Mouse (Mus musculus) retina, adult 2 months (tissue): ENCODE measurements at regions not wholly inside any gene's neighbourhood (a gene's known extent, or its start where the extent isn't known, plus 50 kb on each side); places are given as distances from the start of the nearest gene placed in this dataset.

Experiments
- DNase-seq: peaks from one replicate; pipeline ENCODE4 v3.0.0-alpha.2; 2012; ENCODE audit warnings: low read depth, low spot score

DNA sequence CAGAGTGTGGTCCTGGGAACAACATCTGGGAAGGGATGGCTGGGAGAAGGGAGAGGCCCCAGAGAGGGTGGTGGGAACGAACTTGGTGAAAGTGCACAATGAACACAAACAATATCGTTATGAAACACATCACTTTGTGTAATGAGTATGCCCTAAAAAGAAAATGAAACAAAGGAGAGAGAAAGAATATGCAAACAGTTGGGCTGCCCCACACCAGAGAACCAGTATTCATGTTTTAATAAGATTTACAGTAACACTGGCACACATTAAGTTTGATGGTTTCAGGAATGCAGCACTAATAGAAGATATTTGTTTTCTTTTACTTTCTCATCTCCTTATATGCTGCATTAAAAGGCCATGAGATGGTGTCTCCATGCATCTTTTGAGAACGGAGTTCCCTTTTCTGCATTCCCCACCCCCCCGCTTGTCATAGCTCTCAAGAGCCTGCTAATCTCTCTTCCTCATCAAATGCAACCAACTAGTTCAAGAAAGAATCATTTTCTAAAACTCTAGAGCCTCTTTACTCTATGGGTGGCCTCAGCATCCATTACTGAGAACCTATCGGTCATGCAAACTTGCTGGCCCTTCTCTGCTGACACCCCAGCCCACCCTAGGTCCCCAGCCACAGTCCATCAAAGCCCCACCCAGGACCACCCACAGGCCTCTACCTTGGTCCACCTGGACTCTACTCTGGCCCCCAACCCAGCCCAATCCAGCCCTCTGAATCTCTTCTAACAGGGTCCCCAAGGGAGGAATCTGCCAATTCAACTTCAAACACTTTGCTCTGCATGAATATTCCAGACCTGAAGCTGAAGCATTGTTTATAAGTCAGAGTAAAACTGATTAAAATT, 379.0 kb upstream of the Nrp1 start:
- DNase-seq = no peak

GRCm38 (mm10) chr8:127982165-127982564, 376.2 kb upstream of the Nrp1 start:
- no peak for DNase-seq

- no peak for DNase-seq
Observed at GRCm38 (mm10) chr8:127985616-127986015, 372.8 kb upstream of the Nrp1 start.

- DNase-seq = no peak
Observed at GRCm38 (mm10) chr8:127988887-127989286, 369.5 kb upstream of the Nrp1 start.

DNA sequence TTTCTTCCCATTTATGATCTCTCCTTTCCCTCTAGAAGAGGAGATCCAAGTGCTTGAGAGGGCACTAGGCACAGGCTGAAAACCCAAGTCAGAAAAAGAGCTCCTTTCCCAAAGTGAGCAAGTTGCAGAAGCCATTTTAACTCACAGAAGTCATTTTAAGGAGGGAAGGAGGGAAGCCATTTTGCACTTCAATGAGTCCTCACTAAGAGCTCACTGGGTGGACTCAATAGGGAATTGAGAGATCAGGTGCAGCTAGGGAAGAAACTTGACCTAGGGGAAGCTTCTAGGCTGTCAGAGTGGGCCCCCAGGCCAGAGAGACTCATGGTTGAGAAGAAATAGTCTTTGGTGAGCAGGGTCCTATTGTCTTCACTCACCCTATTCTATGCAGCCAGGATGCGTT, 363.5 kb upstream of the Nrp1 start:
- no peak for DNase-seq

DNA sequence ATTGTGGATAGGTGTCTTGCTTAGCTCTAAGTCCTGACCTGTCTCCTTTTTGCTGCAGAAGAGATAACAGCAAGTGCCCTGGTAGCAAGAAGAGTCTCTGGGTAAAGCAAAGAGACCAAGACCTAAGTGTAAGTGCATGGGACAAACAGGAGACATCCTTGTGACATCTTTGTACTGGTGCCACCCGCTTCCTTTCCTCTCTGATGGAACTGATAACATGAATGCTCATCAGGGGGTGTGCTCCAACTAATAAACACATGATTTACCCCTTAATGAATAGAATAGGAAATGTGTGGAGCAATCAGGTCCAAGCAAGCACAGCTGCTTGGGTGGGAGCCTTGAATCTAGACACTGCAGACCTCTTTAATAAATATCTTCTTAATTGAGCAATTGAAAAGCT, 362.9 kb upstream of the Nrp1 start:
- no peak for DNase-seq

GRCm38 (mm10) chr8:128002386-128002785, 356.0 kb upstream of the Nrp1 start:
- DNase-seq = no peak

DNA sequence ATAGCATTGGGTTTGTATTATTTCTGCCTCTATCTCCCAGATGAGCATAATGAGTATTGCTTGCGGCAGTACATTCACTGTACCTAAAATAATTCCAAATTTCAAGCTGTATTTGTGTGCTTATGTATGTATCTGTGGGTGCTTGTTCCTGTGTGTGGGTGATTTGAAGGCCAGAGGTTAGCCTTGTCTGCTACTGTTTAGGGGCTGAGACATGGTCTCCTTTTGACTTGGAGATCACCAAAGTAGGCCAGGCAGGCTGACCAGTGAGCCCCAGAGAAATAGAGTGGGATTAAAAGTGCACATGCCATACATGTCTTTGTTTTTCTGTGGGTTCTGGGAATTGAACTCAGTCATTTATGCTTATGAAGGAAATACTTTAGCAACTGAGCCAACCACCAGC, 355.6 kb upstream of the Nrp1 start:
- no peak for DNase-seq

DNA sequence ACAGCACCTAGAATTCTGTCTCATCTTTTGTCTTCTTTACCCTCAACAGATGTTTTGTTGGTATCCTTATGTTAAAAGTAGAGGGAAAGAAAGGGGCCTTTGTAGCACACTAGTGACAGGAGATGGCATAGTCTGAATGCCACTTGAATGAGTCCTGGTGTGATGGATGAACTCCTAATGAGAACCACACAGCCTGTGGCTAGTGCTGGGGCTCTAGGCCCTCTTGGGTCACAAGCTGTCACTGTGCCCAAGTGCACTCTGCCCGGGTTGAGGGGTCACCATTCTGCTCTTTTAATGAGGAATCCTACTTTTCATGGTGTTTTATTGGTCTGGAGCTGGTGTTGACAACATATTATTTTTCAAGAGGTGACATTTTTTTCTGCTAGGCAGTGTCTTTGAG, 355.0 kb upstream of the Nrp1 start:
- no peak for DNase-seq

- DNase-seq = no peak
Observed at GRCm38 (mm10) chr8:128003881-128004286, 354.5 kb upstream of the Nrp1 start.

- DNase-seq = no peak
Observed at GRCm38 (mm10) chr8:128009393-128010010, 348.9 kb upstream of the Nrp1 start.

DNA sequence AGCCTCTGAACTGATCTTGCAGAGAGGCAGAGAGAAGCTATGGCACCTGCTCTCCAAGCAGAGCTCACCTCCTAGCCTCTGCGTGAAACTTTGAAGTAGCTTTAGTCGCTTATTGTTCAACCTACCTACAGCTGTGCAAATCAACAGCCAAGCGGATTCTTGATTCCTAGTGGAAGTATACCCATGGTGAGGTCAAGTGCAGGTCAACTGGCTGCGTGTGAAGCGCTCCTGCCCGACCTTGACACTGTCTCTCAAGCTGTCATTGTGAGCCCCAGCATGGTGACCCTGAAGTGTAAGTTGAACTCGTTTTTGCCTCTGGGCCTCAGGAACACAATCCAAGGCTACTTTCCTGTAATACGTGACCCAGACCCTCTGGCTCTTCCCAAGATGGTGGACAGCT, 341.2 kb upstream of the Nrp1 start:
- no peak for DNase-seq

- no peak for DNase-seq
Observed at GRCm38 (mm10) chr8:128023661-128024060, 334.7 kb upstream of the Nrp1 start.

DNA sequence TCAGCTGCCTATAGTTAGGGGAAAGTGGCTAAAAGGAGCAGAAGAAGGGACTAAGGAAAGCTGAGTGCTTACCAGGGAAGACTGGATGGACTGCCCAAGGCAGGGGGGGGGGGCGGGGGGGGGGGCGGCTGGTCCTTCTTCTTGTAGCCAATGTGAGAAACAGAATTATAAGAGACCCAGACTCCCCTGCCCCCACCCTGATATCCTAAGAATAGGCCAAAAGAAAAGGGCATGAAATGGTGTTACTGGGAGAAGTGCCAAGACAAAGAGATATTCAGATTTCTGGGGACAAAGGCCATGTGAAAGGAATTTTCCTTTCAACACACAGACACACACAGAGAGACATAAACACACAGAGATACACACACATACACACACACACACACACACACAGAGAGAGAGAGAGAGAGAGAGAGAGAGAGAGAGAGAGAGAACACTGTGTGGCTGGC, 333.6 kb upstream of the Nrp1 start:
- no peak for DNase-seq

- DNase-seq = no peak
Observed at GRCm38 (mm10) chr8:128025251-128025856, 333.1 kb upstream of the Nrp1 start.

DNA sequence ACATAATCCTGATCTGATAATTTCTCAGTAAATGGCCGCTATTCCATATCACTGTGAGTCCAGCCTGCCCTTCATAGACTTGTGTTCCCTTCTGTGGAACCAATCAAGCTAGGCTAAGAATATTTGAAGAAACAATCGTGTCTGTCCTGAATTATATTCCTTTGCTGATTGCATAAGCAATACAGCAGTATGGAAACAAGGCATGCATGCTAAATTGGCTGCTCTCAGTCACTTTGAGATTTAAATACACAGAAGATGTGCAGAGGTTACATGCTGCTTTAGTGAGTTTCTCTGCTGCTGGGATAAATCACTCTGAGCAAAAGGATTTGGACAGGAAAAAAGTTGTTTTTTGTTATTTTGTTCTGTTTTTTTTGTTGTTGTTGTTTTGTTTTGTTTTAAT, 331.4 kb upstream of the Nrp1 start:
- no peak for DNase-seq

DNA sequence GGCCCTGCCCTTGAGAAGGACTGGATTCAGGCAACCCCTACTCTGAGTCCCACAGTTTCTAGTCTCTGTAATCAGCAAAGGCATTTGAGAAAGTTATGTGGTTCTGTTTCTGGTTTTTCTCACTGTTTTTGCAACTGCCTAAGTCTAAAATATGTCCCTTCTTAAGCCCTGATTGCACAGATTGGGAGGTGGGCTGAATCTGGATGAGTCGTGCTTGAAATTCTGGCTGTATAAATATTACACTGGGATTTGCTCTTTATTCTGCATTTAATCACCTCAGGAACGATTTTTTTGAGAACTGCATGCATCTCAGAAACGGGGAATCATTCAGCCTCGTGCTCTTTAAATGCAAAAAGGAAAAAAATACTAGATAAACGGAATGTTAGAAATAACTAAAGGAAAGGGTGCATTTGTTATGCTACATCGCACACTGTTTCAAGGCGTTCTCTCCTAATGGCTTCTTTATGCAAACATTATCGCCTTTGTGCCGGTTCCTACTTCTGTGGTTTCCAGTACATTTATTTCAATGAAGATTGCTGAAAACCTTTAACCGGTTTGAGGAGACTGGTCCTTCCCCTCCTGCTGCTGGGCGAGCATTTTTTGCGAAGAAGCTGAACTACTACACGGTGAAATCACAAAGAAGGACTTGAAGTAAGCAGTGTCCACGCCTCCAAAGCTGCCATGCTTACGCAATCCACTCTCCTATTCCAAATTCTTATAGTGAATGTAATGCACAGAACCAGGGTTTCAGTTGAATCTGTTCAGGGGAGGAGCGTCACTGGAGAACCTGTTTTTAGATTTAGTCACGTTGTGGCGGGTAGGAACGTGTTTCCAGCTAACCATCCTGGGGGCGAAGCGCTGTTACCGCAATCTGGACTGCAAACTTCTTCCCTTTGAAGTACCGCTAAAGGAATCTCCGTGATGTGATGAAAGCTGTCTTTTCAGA, 327.8 kb upstream of the Nrp1 start:
- DNase-seq = no peak

GRCm38 (mm10) chr8:128034127-128034526, 324.3 kb upstream of the Nrp1 start:
- no peak for DNase-seq

DNA sequence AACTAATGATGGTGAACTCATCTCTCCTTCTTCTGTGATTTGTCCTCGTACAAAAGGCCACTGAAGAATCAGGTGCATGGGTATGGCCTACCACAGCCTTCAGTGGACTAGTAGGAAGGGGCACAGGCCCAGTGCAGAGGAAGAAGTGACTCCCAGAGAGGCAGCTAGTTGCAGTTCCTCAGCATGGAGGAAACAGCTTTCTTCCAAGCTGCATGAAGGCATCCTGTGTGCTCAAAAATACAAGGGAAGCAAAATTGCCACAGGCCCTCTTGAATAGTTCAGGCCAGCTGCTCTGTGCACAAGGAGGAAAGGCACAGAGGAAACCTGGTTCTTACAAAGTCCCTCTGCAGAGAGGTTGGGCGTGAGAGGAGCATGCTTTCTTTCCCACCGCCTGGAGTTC, 322.7 kb upstream of the Nrp1 start:
- no peak for DNase-seq

DNA sequence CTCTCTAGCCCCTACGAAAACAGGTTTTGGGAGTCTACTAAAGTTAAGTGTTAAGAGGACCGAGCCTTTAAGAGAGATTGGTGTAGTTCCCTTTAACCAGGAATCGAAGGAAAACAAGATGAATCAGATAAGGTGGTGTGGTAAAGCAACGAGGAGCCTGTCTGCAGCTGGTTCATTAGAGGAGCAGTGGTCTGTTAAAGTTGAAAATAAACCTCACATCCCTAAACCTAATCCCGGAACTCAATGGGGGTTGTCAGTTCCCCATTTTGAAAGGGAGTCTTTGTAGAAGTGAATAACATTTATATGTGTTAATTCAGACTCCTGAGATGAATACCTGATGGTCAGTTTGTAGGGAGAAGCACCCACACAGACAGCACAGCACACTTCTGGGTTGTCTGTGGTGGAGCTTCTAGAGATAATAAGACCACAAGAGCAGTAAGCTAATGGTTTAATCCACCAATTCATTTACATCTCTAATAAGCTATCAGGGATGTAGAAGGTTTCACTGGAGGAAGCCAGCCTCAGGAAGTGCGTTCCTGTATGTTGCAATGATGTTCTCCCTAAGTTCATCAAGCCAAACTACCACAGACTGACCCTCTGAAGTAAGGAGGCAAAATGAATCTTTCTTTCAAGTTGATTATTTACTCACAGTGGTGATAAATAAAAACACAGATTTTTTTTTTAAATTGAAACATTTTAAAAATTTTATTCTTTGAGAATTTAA, 318.9 kb upstream of the Nrp1 start:
- no peak for DNase-seq

GRCm38 (mm10) chr8:128042877-128043276, 315.5 kb upstream of the Nrp1 start:
- no peak for DNase-seq
